ENCODE assay signal across 21 mouse cellular contexts in genomic region chr5:136914183-136914582, GRCm38 (mm10). TPM values are rescaled to one million over a fixed set of nuclear protein-coding genes. Genes with fewer than 3 reads are reported as not detected.
DNase-seq lines count a peak whose midpoint lies in the region; ATAC-seq lines count a peak whose summit lies in the region.
"Had no signal": no experiment of that assay in that cellular context is flagged by ENCODE, and none has a peak within 500 bp of the region (broad histone marks: within the 10 kb centered on the region; RNA-seq: fewer than 3 reads in every experiment).

No protein-coding gene starts in this region.

- no peak overlapping the region for H3K27ac ChIP-seq in heart, embryonic 10.5 days
- no peak overlapping the region for H3K27ac ChIP-seq in midbrain, embryonic 11.5 days (ENCODE audit: low read depth, low read length)
- no peak overlapping the region for H3K27ac ChIP-seq in midbrain, embryonic 14.5 days (replicated peaks; ENCODE audit: low read depth, low read length)
- H3K27ac ChIP-seq in neural tube, embryonic 11.5 days (ENCODE audit: low read depth, low read length): 0 out of 2 replicates have a peak overlapping the region, but pooled peaks have one; percentile 8

- no peak for ATAC-seq in midbrain, embryonic 11.5 days (ENCODE audit: low FRiP score)
- no peak for ATAC-seq in midbrain, embryonic 14.5 days (ENCODE audit: low FRiP score, low TSS enrichment)
- no peak for ATAC-seq in neural tube, embryonic 11.5 days (ENCODE audit: insufficient read depth, low FRiP score, low TSS enrichment)
- ATAC-seq: activated CD4-positive, CD25-positive, alpha-beta regulatory T cell, adult 4 months; CD4-positive, CD25-positive, alpha-beta regulatory T cell, adult 4 months; Patski had no signal

- no peak overlapping the region for H3K4me3 ChIP-seq in heart, embryonic 10.5 days
- no peak overlapping the region for H3K4me3 ChIP-seq in midbrain, embryonic 11.5 days (ENCODE audit: low read depth, low read length)
- no peak overlapping the region for H3K4me3 ChIP-seq in midbrain, embryonic 14.5 days (replicated peaks; ENCODE audit: low read depth, low read length)
- H3K4me3 ChIP-seq in neural tube, embryonic 11.5 days (ENCODE audit: low read depth, low read length): no peak overlapping the region

- no peaks in the 10 kb centered on the region for H3K27me3 ChIP-seq in heart, embryonic 10.5 days (ENCODE audit: insufficient read depth, poor library complexity, severe bottlenecking)
- H3K27me3 ChIP-seq in midbrain, embryonic 11.5 days (ENCODE audit: control insufficient read depth, insufficient read depth, low read length): no peaks in the 10 kb centered on the region
- no peaks in the 10 kb centered on the region for H3K27me3 ChIP-seq in midbrain, embryonic 14.5 days (ENCODE audit: control insufficient read depth, insufficient read depth, low read length)
- H3K27me3 ChIP-seq in neural tube, embryonic 11.5 days (ENCODE audit: control insufficient read depth, insufficient read depth, low read length): no peaks in the 10 kb centered on the region
- H3K27me3 ChIP-seq: CH12.LX, Patski had no signal

- no peaks in the 10 kb centered on the region; the same call in 1 of the 2 replicates for H3K4me1 ChIP-seq in heart, embryonic 10.5 days
- H3K4me1 ChIP-seq in midbrain, embryonic 11.5 days (ENCODE audit: control insufficient read depth, insufficient read depth, low read length): peaks cover under 1% of the 10 kb centered on the region
- H3K4me1 ChIP-seq in midbrain, embryonic 14.5 days (ENCODE audit: control insufficient read depth, insufficient read depth, low read length): no peaks in the 10 kb centered on the region
- H3K4me1 ChIP-seq in neural tube, embryonic 11.5 days (ENCODE audit: control insufficient read depth, insufficient read depth, low read length): 0 out of 2 replicates have a peak, but pooled peaks cover 2% of the 10 kb centered on the region

- H3K9ac ChIP-seq in midbrain, embryonic 11.5 days (ENCODE audit: low read length): no peak overlapping the region
- H3K9ac ChIP-seq in midbrain, embryonic 14.5 days (replicated peaks; ENCODE audit: low read length): no peak overlapping the region
- H3K9ac ChIP-seq in neural tube, embryonic 11.5 days (ENCODE audit: low read length): no peak overlapping the region

- peaks cover 29% of the 10 kb centered on the region for H3K36me3 ChIP-seq in heart, embryonic 10.5 days
- H3K36me3 ChIP-seq in midbrain, embryonic 11.5 days (ENCODE audit: control insufficient read depth, insufficient read depth, low read length): peaks cover 4% of the 10 kb centered on the region
- H3K36me3 ChIP-seq in midbrain, embryonic 14.5 days (ENCODE audit: control insufficient read depth, insufficient read depth, low read length): peaks cover 30% of the 10 kb centered on the region
- peaks cover 4% of the 10 kb centered on the region; the same call in 1 of the 2 replicates for H3K36me3 ChIP-seq in neural tube, embryonic 11.5 days (ENCODE audit: control insufficient read depth, insufficient read depth, low read length)

- H3K9me3 ChIP-seq in heart, embryonic 10.5 days: no peaks in the 10 kb centered on the region
- H3K9me3 ChIP-seq in midbrain, embryonic 11.5 days (ENCODE audit: control insufficient read depth, low read length): no peaks in the 10 kb centered on the region
- no peaks in the 10 kb centered on the region for H3K9me3 ChIP-seq in midbrain, embryonic 14.5 days (ENCODE audit: control insufficient read depth, low read length)
- H3K9me3 ChIP-seq in neural tube, embryonic 11.5 days (ENCODE audit: control insufficient read depth, low read length): no peaks in the 10 kb centered on the region

- DNase-seq in heart, adult 11 months: peak; percentile 57
- DNase-seq in heart, embryonic 10.5 days (ENCODE audit: low spot score): no peak
- DNase-seq in midbrain, embryonic 11.5 days (ENCODE audit: low spot score, missing footprints): peak; percentile 56
- no peak for DNase-seq in midbrain, embryonic 14.5 days
- no peak for DNase-seq in neural tube, embryonic 11.5 days (ENCODE audit: low spot score)
- DNase-seq in neural tube, embryonic 10.5 days (ENCODE audit: extremely low spot score, low spot score): no peak
- DNase-seq: adrenal gland, adult 2 months; adrenal gland, adult 8-10 months; adrenal gland, postnatal 10 days; adrenal gland, postnatal 14 days; adrenal gland, postnatal 25 days; adrenal gland, postnatal 36 days; B cell, adult 2 months; cerebellum, adult 11 months; cerebellum, adult 11-12 months; cerebellum, adult 18-20 months had no signal

- no peak overlapping the region for H3K4me2 ChIP-seq in midbrain, embryonic 11.5 days
- H3K4me2 ChIP-seq in midbrain, embryonic 14.5 days (ENCODE audit: low read length): no peak overlapping the region
- no peak overlapping the region for H3K4me2 ChIP-seq in neural tube, embryonic 11.5 days (ENCODE audit: low read depth)

- 82% methylated on average over 3 of the region's 3 CpGs for WGBS in heart, embryonic 10.5 days
- WGBS in midbrain, embryonic 11.5 days: 96% methylated on average over 3 of the region's 3 CpGs
- 83% methylated on average over 3 of the region's 3 CpGs for WGBS in midbrain, embryonic 14.5 days
- WGBS in neural tube, embryonic 11.5 days: 84% methylated on average over 3 of the region's 3 CpGs

RNA-seq across cellular contexts. Expression of gene Ift22, which starts 6.2 kb away (rescaled TPM):
- 42.4 and 54.5 TPM in 2 replicates for polyA plus RNA-seq in heart, embryonic 10.5 days (2016; fragmentation: Nextera tagmentation; extraction: Ambion mirVana)
- 111 and 114 TPM in 2 replicates for polyA plus RNA-seq in midbrain, embryonic 11.5 days (2014; fragmentation: Nextera tagmentation; extraction: Ambion mirVana)
- polyA plus RNA-seq in midbrain, embryonic 14.5 days (2014; fragmentation: Nextera tagmentation; extraction: Ambion mirVana): 133 and 143 TPM in 2 replicates
- polyA plus RNA-seq in neural tube, embryonic 11.5 days (2014; fragmentation: Nextera tagmentation; extraction: Ambion mirVana): 97.4 and 110 TPM in 2 replicates

RNA-seq across cellular contexts. Expression of gene Col26a1, which starts 31.2 kb away (rescaled TPM):
- polyA plus RNA-seq in heart, embryonic 10.5 days (2016; fragmentation: Nextera tagmentation; extraction: Ambion mirVana): 29.8 and 50.3 TPM in 2 replicates
- polyA plus RNA-seq in midbrain, embryonic 11.5 days (2014; fragmentation: Nextera tagmentation; extraction: Ambion mirVana): 18.8 and 21.9 TPM in 2 replicates
- polyA plus RNA-seq in midbrain, embryonic 14.5 days (2014; fragmentation: Nextera tagmentation; extraction: Ambion mirVana): 8.3 and 16.2 TPM in 2 replicates
- 51.6 and 53.3 TPM in 2 replicates for polyA plus RNA-seq in neural tube, embryonic 11.5 days (2014; fragmentation: Nextera tagmentation; extraction: Ambion mirVana)
- polyA plus RNA-seq: activated CD4-positive, CD25-positive, alpha-beta regulatory T cell, adult 4 months; G1E had no signal

RNA-seq across cellular contexts. Expression of gene Fis1, which starts 38.9 kb away (rescaled TPM):
- polyA plus RNA-seq in heart, embryonic 10.5 days (2016; fragmentation: Nextera tagmentation; extraction: Ambion mirVana): 265 and 272 TPM in 2 replicates
- 320 and 332 TPM in 2 replicates for polyA plus RNA-seq in midbrain, embryonic 11.5 days (2014; fragmentation: Nextera tagmentation; extraction: Ambion mirVana)
- 440 and 487 TPM in 2 replicates for polyA plus RNA-seq in midbrain, embryonic 14.5 days (2014; fragmentation: Nextera tagmentation; extraction: Ambion mirVana)
- polyA plus RNA-seq in neural tube, embryonic 11.5 days (2014; fragmentation: Nextera tagmentation; extraction: Ambion mirVana): 285 and 320 TPM in 2 replicates

RNA-seq across cellular contexts. Expression of gene Cldn15, which starts 52.2 kb away (rescaled TPM):
- 0.50 and 0.69 TPM in 2 replicates for polyA plus RNA-seq in heart, embryonic 10.5 days (2016; fragmentation: Nextera tagmentation; extraction: Ambion mirVana)
- 0.22 and 0.26 TPM in 2 replicates for polyA plus RNA-seq in midbrain, embryonic 11.5 days (2014; fragmentation: Nextera tagmentation; extraction: Ambion mirVana)
- polyA plus RNA-seq in midbrain, embryonic 14.5 days (2014; fragmentation: Nextera tagmentation; extraction: Ambion mirVana): 0.13 and 0.31 TPM in 2 replicates
- polyA plus RNA-seq in neural tube, embryonic 11.5 days (2014; fragmentation: Nextera tagmentation; extraction: Ambion mirVana): not detected in 2 replicates
- polyA plus RNA-seq: activated CD4-positive, CD25-positive, alpha-beta regulatory T cell, adult 4 months had no signal

Comparison
In these comparisons a context has a peak if more than half of its experiments do, and no peak if none do; other contexts are left out.
1. DNase-seq: peak in heart, adult 11 months (single experiment) and midbrain, embryonic 11.5 days (single experiment); none in heart, embryonic 10.5 days (single experiment), midbrain, embryonic 14.5 days (single experiment), neural tube, embryonic 11.5 days (single experiment) and neural tube, embryonic 10.5 days (single experiment).